Mouse (Mus musculus) sigmoid colon, adult 10 weeks (tissue): Measurements from ENCODE around the gene Rtl1. TPM values are rescaled to one million over a fixed set of nuclear protein-coding genes. Genes with fewer than 3 reads are reported as not detected.

Experiments
- polyA plus RNA-seq: library from polyadenylated mRNA; stranded (reverse); fragments of 350-450 nt; fragmentation: Illumina TruSeq; extraction: RNeasy Lipid Tissue Mini Kit (QIAGEN cat#74804); gene quantifications from one replicate; pipeline ENCODE4 v1.2.3, GENCODE M21; 2014; ENCODE audit warnings: low read depth, low replicate concordance

Gene Rtl1
- polyA plus RNA-seq: not detected

DNA sequence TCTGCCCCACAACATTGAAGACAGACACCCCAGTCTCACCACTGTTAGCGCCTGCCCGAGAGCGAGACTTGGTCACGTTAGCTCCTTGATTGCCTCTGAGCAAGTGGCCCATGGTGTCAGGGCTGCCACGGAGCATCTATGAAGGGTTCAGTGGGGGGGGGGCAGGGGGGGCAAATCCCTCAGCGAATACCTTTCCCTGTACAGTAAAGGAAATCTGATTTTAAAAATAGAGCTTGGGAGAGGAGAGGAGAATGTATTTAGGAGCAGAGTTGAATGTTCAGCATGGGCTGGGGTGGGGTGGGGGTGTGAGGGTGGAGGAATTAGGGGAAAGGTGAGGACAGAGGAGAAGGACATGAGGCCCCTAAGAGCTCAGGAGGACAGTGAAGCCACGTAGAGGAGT lies at the start of gene Rtl1:
TSS of gene Rtl1 (minus strand) at position 101 of the 400 bp plus-strand sequence.

Other genes with a start within 250 kb of the Rtl1 start
- not detected for gene Dlk1, start 147.5 kb downstream of the Rtl1 start, polyA plus RNA-seq